Mouse (Mus musculus): Measurements from ENCODE around the gene Tmem213. TPM values are rescaled to one million over a fixed set of nuclear protein-coding genes. Genes with fewer than 3 reads are reported as not detected.

The Tmem213 gene
- total and polyA plus RNA-seq, 3 experiments: not detected

GRCm38 (mm10) chr6:38109871-38110270 lies 816 bp downstream of the Tmem213 start:
- Histone ChIP-seq H3K9ac (ENCODE audit: control insufficient read depth, low read depth, low read length, poor library complexity, severe bottlenecking) (no peak overlapping the region), H3K27ac (ENCODE audit: control insufficient read depth, low read depth, low read length) (no peak overlapping the region), H3K4me1 (ENCODE audit: control insufficient read depth in 1 of 2, insufficient read depth in 2 of 2, low read length in 2 of 2) (no peaks in the 10 kb centered on the region), H3K27me3 (ENCODE audit: control insufficient read depth in 1 of 2, insufficient read depth in 2 of 2, low read length in 2 of 2) (no peaks in the 10 kb centered on the region; a peak in 1 of 4 replicates), H3K4me3 (ENCODE audit: control insufficient read depth in 1 of 2, insufficient read depth in 1 of 2, low read depth in 2 of 2, low read length in 2 of 2) (no peak overlapping the region), H3K9me3 (replicated peaks; ENCODE audit: insufficient read depth, low read length) (no peaks in the 10 kb centered on the region), H3K36me3 (ENCODE audit: control insufficient read depth in 1 of 2, insufficient read depth in 2 of 2, low read length in 2 of 2) (no peaks in the 10 kb centered on the region), H3K79me2 (ENCODE audit: control insufficient read depth, insufficient read depth, low read length, poor library complexity) (no peaks in the 10 kb centered on the region)
- no peak for TF ChIP-seq MAX (IDR thresholded peaks at IDR 0.05; ENCODE audit: low read length)
- TF ChIP-seq UBTF (IDR thresholded peaks at IDR 0.05; ENCODE audit: borderline replicate concordance, insufficient read depth, low read depth, low read length): no peak
- no peak for TF ChIP-seq CTCF (IDR thresholded peaks at IDR 0.05 in 2 of 3, conservative IDR thresholded peaks at IDR 0.05 in 1 of 3; ENCODE audit: control insufficient read depth in 1 of 3, insufficient read depth in 1 of 3, low read depth in 2 of 3, low read length in 3 of 3, poor library complexity in 1 of 3, severe bottlenecking in 1 of 3)
- no peak for TF ChIP-seq RAD21 (IDR thresholded peaks at IDR 0.05; ENCODE audit: low read depth, low read length)
- DNase-seq (ENCODE audit: low read depth, low spot score): no peak

DNA sequence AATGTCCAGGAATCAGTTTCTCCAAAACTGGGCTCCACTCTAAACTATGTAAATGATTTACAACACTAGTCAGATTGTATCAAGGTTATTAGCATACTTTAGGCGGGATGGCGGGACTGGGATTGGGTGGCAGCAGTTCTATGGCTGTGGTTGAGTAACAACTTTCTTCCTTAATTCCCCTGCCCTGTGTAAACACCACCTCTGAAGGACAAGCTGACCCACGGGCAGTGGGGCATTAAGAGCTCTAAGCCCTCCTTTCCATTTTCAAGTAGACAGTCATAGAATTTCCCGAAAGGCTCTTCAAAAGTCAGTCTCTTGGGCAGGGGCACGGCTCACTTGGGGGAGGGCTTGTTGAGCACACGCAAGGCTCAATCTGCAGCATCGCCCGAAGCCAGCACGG lies 1.8 kb downstream of the Tmem213 start:
- TF ChIP-seq CHD2 (IDR thresholded peaks at IDR 0.05; ENCODE audit: low read length): no peak
- TF ChIP-seq ELF1 (IDR thresholded peaks at IDR 0.05; ENCODE audit: low read depth, low read length): no peak
- Histone ChIP-seq H3K9me3 (replicated peaks; ENCODE audit: insufficient read depth, low read length) (no peaks in the 10 kb centered on the region), H3K4me1 (ENCODE audit: control insufficient read depth in 1 of 2, insufficient read depth in 2 of 2, low read length in 2 of 2) (no peaks in the 10 kb centered on the region), H3K4me3 (ENCODE audit: control insufficient read depth in 1 of 2, insufficient read depth in 1 of 2, low read depth in 2 of 2, low read length in 2 of 2) (no peak overlapping the region), H3K36me3 (ENCODE audit: control insufficient read depth in 1 of 2, insufficient read depth in 2 of 2, low read length in 2 of 2) (no peaks in the 10 kb centered on the region), H3K79me2 (ENCODE audit: control insufficient read depth, insufficient read depth, low read length, poor library complexity) (no peaks in the 10 kb centered on the region), H3K27me3 (ENCODE audit: control insufficient read depth in 1 of 2, insufficient read depth in 2 of 2, low read length in 2 of 2) (no peaks in the 10 kb centered on the region; a peak in 1 of 4 replicates), H3K9ac (ENCODE audit: control insufficient read depth, low read depth, low read length, poor library complexity, severe bottlenecking) (no peak overlapping the region), H3K27ac (ENCODE audit: control insufficient read depth, low read depth, low read length) (no peak overlapping the region)
- no peak for DNase-seq (ENCODE audit: low read depth, low spot score)

DNA sequence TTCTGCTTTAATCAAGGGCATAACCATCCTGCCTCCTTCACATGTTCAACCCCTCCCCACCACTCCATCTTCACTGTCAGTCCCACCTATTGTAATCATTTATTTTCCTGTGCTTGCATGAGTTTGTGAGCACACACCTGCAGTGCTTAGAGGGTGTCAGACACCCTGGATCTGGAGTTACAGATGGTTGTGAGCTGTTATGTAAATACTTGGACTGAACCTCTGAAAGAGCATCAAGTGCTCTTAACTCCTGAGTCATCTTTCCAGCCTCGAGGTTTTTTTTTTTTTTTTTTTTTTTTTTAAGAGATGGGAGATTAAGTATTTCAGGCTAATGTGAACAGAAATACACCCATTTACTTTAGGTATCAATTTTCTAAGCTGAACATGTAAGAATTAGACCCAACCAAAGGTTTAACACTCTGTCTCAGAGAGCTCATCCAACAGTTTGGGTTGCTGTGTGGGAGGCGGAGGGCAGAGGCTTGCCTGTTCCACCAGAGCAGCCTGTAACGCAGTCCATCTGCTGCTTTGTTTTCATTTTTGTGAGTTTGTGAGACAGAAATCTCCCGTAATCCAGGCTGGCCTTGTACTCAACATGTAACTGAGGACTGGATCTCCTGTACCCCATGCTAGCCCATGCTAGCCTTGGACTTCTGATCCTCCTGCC lies 7.2 kb downstream of the Tmem213 start:
- Histone ChIP-seq H3K79me2 (ENCODE audit: control insufficient read depth, insufficient read depth, low read length, poor library complexity) (no peaks in the 10 kb centered on the region), H3K27me3 (ENCODE audit: control insufficient read depth in 1 of 2, insufficient read depth in 2 of 2, low read length in 2 of 2) (no peaks in the 10 kb centered on the region; a peak in 1 of 4 replicates), H3K9me3 (replicated peaks; ENCODE audit: insufficient read depth, low read length) (no peaks in the 10 kb centered on the region), H3K36me3 (ENCODE audit: control insufficient read depth in 1 of 2, insufficient read depth in 2 of 2, low read length in 2 of 2) (no peaks in the 10 kb centered on the region), H3K27ac (ENCODE audit: control insufficient read depth, low read depth, low read length) (no peak overlapping the region), H3K9ac (ENCODE audit: control insufficient read depth, low read depth, low read length, poor library complexity, severe bottlenecking) (no peak overlapping the region), H3K4me3 (ENCODE audit: control insufficient read depth in 1 of 2, insufficient read depth in 1 of 2, low read depth in 2 of 2, low read length in 2 of 2) (no peak overlapping the region), H3K4me1 (ENCODE audit: control insufficient read depth in 1 of 2, insufficient read depth in 2 of 2, low read length in 2 of 2) (no peaks in the 10 kb centered on the region)
- no peak for TF ChIP-seq MYC (IDR thresholded peaks at IDR 0.05; ENCODE audit: low read depth, low read length)
- TF ChIP-seq NRF1 (IDR thresholded peaks at IDR 0.05; ENCODE audit: insufficient read depth, low read depth, low read length, poor library complexity, severe bottlenecking): no peak
- TF ChIP-seq ETS1 (IDR thresholded peaks at IDR 0.05; ENCODE audit: low read depth, low read length): no peak
- TF ChIP-seq ZNF384 (IDR thresholded peaks at IDR 0.05; ENCODE audit: low read depth, low read length): peak; percentile 72
- TF ChIP-seq MXI1 (IDR thresholded peaks at IDR 0.05; ENCODE audit: low read depth, low read length): no peak
- no peak for TF ChIP-seq CTCF (IDR thresholded peaks at IDR 0.05 in 2 of 3, conservative IDR thresholded peaks at IDR 0.05 in 1 of 3; ENCODE audit: control insufficient read depth in 1 of 3, insufficient read depth in 1 of 3, low read depth in 2 of 3, low read length in 3 of 3, poor library complexity in 1 of 3, severe bottlenecking in 1 of 3)
- no peak for TF ChIP-seq BHLHE40 (IDR thresholded peaks at IDR 0.05; ENCODE audit: borderline replicate concordance, low read depth, low read length)
- no peak for DNase-seq (ENCODE audit: low read depth, low spot score)

Measured in MEL (cell line).